Mouse (Mus musculus) right cerebral cortex, adult 2 months (tissue): ENCODE measurements at regions not wholly inside any gene's neighbourhood (a gene's known extent, or its start where the extent isn't known, plus 50 kb on each side); places are given as distances from the start of the nearest gene placed in this dataset.
A peak's percentile ranks its signal among the peaks of the same experiment; 100 is the strongest.

Experiments
- DNase-seq, 2 experiments: peaks; one replicate each; pipeline ENCODE4 v3.0.0; 2021 to 2022; ENCODE audit warnings: low spot score in 2 of 2

DNA sequence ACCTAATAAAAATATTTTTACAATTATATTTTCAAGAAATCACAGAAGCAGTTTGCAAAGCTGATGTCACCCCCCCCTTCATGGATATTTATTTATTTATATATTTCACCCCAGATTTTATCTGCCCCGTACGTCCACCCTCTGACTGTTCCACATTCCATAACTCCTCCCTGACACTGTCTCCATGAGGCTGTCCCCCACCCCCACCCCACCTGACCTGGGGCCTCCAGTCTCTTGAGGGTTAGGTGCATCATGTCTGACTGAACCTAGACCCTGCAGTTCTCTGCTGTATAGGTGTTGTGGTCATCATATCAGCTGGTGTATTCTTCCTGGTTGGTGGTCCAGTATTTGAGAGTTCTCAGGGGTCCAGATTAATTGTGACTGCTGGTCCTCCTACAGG, 1083.9 kb upstream of the Cadm2 start:
- no peak for DNase-seq

DNA sequence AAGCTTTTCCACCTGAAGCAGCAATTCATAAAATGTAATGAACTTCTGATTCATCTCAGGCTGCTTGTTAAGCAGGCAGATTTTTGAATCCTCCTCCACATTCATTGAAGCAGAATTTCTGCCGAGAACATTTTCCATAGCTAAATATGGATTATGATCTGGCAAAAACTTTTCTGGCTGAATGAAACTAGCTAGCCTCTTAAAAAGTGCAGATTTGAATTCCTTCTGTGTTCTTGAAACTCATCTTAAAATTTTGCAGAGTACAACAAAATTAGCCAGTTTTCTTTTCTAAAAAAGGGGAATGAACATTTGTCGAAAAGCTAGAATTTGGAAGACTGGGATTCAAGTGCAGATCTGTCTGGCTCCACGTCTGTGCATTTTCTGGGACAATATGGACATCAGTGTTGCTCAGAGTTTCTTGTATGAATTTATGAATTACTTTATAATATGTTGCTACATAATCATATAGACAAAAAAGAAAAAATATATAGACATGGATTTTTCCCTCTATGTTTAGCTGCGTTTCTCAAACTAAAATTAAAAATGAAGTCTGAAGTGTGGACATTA, 1046.3 kb upstream of the Cadm2 start:
- DNase-seq, result peak; percentile 5 to 11

DNA sequence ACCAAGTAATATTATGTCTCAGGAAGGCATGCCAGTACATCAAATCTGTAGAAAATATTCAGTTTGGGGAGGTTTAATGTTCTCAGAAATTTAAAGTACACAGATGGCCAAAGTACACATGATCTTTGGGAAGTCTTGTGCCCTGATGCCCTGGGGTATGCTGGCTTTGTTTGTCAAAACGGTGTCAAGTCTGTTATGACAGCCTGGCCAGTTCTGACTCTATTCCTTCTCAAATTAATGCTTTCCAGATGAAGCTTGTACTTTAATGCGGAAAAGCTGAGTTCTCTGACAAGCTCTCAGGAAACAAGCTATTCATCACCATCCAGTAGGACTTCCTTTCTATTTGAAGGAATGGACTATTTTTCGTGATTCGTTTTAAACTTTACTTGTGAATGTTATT, 1037.7 kb upstream of the Cadm2 start:
- no peak for DNase-seq

DNA sequence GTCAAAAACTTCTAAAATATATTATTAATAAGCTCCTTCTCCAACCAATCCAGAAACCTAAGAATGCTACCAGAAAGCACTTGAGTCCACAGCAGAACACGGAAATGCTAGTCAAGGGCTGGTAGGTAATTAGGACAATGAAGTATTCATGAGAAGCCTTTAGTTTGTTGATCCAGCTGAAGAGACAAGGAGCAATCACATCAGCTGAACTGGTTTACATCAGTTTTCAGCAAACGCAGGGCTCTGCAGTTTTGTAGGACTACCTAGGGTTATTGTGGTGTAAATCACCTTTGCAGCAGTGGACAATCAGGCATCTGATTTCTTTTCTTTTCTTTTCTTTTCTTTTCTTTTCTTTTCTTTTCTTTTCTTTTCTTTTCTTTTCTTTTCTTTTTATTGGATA, 1007.3 kb upstream of the Cadm2 start:
- DNase-seq, result no peak

DNA sequence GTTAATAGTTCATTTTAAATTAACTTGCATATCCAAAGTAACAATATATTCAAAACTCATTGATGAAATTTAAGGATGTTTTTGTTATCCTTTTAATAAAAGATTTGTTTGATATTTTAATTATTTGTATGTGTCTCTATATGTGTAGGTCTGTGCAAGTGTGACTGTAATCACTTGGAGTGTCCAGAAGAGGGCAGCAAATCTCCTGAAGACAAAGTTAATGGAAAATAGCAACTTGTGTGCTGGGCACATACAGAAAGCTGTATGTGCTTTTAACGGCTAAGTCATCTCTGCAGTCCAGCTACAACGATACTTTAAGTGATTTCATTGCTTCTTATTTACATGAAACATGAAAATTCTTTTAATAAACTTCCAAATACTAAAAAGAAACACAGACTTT, 993.3 kb upstream of the Cadm2 start:
- DNase-seq, result no peak
